Mouse (Mus musculus): Measurements from ENCODE around the gene Tmem158.

Tmem158 gene

DNA sequence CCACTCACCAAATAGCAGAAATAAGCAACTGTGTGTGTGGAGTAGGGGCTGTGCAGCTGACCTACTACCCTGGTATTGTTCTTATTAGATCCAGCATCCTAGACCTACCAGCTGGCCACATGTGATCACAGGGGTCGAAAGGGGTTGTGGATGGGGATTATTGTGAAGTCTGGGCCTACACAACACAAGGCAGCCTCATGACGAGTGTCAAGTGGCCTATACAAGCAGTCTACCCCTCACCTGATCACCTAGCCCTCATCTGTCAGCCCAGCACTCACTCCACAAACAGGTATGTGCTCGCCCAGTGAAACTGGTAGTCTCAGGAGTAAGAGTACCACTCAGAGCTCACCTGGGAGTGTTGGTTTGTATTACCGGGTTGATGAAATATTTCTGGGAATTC, 15.4 kb downstream of the Tmem158 start:
- DNase-seq (ENCODE audit: low spot score), result no peak

DNA sequence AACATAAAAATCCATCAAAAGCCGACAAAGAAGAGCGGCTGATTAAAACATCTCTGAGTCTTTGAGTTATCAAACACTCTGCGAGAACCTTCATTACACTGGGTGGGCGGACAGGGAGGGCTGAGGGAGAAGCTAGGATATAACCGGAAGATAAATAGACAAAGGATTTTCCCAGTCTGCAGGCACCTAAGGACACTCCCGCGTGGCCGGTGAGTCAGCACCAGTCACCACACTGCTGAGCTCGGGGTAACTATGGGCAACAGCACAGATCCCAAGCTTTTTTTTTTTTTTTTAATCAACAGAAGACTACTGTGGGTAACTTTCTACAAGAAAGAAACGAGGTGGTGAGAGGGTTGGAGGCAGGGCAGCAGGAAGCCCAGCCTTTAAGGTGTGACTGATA, 16.6 kb downstream of the Tmem158 start:
- DNase-seq (ENCODE audit: low spot score), result peak; percentile 30

DNA sequence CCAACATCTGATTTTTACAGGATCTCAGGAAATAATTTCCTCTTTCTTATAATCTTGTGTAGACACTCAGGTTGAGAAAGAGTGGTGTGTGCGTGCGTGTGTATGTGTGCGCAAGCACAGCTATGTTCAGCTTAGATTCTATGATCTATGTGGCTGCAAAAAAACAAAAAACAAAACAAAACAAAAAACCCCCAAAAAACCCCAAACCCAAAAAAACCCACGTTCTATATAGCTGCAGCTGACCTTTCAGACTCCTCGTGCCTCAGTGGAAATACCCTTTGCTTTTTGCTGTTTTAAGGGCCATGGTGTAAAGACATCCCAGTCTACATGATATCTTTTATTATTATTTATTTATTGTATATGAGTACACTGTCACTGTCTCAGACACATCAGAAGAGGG, 19.4 kb downstream of the Tmem158 start:
- no peak for DNase-seq (ENCODE audit: low spot score)

DNA sequence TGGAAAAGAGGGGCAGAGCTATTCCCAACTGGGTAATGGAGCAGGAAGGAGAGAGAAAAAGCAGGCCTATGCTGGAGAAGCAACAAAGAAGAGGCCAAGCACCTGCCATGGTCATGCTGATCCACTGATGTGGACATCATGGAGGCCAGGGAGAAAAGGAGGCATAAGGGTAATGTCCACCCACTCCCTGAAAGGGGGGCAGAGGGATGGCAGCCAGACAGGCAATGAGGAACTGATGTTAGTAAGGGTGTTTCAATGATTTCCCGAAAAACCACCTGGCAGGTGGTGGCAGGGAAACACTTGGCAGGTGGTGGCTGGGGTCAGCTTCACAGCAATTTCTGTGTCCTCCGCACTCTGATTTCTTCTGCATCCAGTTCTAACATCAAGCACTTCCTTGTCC, 19.8 kb downstream of the Tmem158 start:
- DNase-seq (ENCODE audit: low spot score), result no peak

DNA sequence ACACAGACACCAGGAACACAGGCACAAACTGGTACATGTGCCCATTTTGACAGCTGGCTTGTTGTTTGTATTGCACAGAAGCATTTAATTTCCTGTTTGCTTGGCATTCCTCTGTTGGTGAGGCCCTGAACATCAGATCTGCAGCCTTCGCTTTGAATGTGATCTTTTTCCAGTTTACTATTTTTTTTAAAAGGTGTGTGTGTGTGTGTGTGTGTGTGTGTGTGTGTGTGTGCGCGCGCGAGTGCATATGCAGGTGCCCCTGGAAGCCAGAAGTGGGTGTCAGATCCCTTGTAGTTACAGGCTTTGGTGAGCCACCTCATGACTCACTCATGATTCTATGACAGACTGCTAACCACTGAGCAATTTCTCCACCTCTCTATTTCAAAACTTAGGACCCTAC, 20.3 kb downstream of the Tmem158 start:
- DNase-seq (ENCODE audit: low spot score), result no peak

DNA sequence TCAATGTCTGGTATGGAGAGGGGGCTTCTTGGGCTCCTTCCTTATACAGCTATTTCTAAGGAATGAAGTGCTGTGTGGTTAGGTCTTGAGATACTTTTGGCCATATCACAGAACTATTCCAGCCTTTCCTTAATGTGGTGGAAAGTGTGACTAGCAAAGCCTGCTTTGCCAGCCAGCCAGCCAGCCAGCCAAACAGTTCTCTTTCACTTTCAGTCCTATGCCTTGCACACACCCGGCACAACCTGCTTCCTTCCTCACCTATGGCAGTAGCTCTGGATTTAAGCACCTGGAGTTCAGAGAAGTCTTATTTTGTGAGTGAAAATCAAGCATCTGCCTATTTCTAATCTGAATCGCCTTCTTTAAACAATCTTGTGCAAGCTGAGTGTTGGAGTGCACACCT, 20.9 kb downstream of the Tmem158 start:
- no peak for DNase-seq (ENCODE audit: low spot score)

DNA sequence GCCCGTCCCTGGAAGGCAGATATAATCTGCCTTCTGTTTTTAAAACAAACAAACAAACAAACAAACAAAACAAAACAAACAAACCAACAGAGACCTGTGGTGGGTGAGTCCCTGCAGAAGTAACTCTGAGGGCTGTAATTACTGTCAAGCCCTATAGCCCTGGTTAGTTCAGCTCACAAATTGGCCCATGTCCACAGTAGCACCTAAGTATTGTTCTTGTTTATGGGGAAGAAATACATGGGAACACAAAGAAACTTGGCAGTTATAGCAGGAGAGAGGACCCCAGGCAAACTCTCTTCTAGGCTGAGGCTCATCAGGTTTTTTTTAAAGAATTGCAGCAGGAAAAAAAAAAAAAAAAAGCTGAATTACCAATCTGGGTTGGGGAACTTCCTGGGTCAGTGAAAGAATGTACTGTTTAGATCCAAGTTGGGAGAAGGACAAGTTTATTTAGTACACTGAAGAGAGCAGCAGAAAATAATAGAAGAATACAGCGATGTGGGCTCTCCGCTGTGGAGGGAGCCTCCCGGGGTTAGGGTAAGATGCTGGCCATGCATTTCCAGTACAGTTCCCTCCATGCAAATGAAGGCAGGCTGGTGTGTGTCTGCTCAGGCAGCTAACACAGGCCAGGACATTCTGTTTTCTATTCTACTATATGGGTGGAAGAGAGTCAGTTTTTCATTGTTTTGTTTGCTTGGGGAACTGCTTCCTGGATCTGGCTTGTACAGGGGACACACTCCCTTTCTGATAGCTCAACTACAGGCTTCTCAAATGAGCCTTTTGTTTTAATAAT, 22.1 kb downstream of the Tmem158 start:
- DNase-seq (ENCODE audit: low spot score), result no peak

DNA sequence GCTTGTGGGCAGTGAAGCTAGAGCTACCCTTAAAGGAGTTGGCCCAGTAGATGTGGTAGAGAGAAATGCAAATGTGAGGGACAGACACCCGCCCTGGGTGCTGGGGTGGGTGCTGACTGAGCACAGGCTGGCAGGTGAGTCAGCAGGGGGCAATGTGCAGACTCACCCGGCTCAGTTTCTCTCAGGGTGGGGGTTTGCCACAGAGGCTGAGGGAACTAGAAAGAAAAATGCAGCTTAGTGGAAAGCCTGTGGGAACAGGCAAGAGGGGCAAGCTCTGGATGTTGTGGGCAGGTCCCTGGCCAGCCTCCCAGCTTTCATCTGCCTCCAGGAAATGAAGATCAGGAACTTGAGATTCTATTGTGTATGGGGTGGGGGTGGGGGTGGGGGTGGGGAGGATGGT, 22.8 kb downstream of the Tmem158 start:
- peak; percentile 68 for DNase-seq (ENCODE audit: low spot score)

DNA sequence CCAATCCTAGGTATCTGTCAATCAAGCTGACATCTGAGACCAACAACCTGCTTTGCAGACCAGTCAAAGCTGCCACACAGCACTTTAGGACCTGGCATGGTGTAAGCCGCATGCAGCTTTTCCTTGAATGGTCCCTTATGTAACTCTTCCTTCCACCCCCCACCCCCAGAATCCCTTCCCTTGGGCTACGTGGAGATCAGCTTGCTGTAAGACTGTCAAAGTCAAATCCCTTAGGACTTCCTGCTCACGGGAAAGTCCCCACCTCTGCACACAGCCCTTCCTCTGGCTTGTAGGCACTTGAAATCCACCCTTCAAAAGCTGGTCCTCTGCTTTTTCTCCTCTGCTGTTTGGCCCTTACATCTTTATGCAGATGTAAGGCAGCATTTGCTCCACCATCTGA, 24.9 kb downstream of the Tmem158 start:
- DNase-seq (ENCODE audit: low spot score), result no peak

DNA sequence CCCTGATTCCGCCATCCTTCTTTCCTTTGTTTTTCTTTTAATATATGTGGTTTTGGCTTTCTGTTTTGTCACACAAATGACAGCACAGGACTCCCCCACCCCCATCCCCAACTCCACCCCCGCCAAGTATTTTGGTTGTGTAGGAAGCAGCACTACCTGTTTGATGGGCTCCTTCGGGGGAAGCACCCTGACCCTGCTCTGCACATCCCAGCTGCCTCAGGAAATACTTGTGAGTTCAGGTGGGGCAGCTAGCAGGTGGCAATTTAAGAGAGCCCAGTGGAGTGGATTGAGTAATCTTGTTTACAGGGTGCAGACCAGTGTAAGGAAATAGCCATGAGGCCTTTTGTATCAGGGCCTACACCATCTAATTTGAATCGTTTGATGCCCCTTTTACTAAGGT, 30.7 kb downstream of the Tmem158 start:
- no peak for DNase-seq (ENCODE audit: low spot score)

DNA sequence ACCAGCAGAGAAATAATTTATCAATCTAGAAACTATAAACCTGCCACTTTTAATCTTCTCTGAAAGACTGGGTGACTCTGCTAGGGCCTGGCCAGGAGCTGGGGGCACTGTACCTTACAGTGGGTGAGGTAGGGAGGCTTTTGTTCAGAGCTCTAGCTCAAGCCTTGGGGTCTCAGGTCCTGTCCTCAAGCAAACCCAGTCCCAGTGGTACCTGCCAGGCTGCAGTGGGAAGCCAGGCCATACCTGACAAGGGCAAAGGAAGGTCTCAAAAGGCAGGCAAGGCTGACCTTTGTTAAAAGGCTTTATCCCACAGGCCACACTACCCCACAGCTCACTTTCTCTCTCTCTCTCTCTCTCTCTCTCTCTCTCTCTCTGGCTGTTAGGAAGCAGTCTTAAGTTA, 31.9 kb downstream of the Tmem158 start:
- no peak for DNase-seq (ENCODE audit: low spot score)

DNA sequence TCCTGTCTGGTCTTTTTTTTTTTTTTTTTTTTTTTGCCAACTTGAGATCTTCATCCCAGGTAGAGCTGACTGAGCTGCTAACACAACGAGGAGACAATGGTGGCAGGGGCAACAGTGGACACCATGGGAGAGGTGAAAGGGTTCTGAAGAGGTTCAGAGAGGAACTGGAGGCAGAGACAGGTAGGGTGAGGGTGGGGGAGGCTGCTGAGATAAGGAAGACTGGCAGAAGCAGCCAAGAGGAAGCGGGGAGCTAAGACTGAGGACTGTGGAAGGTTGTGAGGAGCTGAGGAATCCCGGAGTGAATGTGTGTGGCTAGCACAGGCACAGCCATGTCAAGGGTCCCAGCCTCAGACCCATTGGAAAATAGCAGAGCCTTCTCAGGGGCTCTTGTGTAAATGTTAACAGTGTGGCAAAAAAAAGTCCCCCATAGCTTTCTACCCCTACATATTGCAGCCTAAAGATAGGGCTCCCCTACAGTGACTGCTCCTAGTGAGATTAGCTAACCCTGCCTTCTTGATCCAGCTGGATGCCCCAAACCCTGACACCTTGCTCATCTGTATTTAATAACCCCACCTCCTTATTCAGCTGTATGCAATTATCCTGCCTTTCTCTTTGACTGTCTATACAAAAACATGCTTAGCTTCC, 33.3 kb downstream of the Tmem158 start:
- DNase-seq (ENCODE audit: low spot score), result no peak

DNA sequence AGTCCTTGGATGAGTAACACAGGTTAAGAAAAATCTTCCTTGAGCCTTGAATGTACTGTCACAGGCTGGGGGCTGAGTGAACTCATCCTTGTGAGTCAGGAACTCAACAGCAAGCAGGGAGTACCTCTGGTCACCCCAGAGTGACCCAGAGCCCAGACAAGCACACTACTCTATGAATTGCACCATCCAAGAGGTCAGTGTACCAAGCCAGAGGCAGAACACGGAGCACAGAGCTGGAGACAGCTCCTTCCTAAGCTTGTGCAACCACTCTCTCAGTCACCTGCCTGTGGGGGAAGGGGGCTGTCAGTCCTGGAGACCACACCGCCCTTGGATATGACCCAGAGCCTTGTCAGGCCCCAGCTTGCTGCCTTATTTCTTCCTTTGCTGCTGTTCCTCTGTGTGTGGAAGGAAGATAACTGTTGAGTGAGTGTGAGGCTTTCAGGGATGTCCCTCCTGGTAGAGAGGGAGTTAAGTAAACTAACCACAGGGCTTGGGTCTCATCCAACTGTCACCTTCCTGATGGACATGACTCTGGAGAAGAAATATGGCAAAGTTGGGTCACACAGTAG, 35.6 kb downstream of the Tmem158 start:
- DNase-seq (ENCODE audit: low spot score), result no peak

DNA sequence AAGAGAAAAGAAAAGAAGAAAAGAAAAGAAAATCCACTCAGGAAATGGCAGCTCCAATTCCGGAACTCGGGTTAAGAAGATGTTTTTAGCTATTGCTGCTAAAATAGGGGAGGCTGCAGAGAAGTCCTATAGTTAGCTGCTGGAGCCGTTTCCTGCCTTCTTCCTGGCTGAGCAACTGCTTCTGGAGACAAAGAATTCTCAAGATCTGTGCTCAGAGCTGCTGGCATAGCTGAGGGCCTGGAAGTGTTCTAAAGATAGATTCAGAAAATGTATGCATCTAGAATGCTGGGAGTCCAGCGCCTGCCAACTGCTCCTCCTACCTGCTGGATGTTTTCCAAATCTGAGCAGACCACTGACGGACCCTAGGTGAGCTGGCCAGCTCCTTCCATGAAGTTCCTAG, 40.7 kb downstream of the Tmem158 start:
- DNase-seq (ENCODE audit: low spot score), result no peak

DNA sequence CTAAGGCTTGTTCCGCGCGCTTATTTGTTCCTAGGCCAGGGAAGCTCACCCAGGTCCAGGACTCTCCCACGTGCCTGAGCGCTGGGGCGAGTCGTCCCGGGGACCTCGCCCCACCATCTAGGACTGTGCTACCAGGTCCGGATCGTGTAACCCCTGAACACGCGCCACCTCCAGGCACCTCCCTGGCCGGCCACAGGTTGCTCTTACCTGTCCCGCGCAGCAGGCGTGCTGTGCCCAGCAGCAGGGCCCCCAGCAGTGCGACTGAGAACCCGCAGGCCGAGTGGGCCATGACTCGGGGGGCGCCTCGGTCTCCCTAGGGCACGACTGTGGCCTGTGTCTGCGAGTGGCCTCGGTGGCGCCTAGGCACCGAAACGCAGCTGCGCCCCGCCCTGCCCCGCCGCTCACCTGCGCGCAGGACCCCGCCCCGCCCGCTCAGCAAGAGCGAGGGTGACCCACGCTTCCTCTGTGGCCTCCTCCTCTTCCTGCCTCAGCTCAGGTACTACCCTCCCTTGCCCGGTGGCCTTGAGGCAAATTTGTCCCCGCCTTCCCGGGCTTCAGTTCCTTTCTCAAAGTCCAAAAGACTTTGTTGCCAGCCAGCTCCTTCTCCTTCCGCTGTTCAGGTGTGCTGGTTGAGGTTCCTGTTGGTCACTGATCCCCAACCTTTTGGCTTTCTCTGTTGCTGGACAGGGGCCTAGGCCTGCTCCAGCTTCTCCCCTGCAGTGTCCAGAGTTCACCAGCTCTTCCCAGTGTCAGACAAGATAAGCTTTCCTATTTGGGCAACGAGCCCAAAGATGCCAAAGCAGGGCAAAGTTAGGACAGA, 44.7 kb downstream of the Tmem158 start, which contains the start of gene Cdcp1:
Gene Cdcp1 (minus strand): TSS at position 418 of the 820 bp plus-strand sequence.
- peak; percentile 70 for DNase-seq (ENCODE audit: low spot score)

DNA sequence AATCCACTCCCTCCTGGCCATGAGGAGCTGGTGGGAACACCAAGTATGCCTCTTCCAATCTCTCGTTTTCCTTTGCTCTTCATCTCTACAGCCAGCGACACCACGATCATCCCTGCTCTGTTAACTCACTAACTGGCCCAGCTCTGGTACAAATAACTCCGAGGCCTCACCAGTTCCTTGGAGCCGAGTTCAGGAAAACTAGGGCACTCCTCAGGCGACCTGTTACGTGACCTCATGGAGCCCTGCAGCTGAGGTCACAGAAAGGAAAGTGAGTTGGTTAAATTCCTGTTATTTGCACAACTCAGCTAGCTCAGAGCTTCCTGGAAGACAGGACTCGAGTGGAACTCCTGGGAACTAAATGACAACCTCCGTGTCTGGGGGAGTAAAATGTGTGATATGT, 47.2 kb downstream of the Tmem158 start:
- no peak for DNase-seq (ENCODE audit: low spot score)

Measured in urinary bladder, postnatal 14 days (tissue).